Mouse (Mus musculus): ENCODE results near the gene Atp5g2.

Atp5g2 gene

DNA sequence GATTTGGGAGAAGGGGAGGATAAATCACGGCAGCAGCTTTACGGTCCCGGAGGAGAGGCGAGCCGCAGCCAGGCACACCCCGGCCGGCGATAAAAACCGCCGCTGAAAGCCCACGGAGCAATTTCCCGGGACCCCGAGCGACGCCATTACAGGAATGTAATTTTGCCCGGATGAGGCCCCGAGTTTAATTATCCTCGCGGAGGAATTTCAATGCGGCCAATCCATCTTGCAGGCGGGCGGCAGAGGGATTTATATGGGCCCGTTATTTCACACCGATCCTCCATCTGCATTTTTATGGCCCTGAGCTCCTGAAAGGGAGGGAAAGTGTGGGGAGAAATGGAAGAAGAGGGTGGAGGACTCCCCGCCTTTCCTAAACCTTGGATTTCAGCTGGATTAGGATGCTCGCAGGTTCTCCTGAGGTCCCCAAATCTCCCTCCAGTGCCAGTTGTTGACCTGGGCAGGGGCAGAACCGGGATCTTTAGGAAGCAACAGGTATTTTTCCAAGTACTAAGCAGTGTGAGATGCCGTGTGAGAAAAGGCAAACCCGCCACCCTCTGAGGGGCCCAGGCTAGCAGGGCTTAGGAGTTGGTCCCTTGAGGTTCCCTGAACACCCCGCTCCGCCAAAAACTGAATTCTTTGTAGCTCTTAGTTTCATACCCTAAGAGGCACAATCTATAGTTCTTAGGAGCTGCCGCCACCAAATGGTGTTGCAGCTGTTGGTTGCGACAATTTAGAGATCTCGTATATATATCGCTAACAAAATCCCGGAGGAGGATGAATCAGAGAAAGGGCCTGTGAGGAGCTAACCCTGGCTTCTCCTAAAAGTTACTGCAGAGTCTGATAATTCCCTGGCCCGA lies at the start of gene Atp5g2:
Atp5g2 (minus strand) TSS at position 138 of the 857 bp plus-strand sequence.
- no peak for DNase-seq

DNA sequence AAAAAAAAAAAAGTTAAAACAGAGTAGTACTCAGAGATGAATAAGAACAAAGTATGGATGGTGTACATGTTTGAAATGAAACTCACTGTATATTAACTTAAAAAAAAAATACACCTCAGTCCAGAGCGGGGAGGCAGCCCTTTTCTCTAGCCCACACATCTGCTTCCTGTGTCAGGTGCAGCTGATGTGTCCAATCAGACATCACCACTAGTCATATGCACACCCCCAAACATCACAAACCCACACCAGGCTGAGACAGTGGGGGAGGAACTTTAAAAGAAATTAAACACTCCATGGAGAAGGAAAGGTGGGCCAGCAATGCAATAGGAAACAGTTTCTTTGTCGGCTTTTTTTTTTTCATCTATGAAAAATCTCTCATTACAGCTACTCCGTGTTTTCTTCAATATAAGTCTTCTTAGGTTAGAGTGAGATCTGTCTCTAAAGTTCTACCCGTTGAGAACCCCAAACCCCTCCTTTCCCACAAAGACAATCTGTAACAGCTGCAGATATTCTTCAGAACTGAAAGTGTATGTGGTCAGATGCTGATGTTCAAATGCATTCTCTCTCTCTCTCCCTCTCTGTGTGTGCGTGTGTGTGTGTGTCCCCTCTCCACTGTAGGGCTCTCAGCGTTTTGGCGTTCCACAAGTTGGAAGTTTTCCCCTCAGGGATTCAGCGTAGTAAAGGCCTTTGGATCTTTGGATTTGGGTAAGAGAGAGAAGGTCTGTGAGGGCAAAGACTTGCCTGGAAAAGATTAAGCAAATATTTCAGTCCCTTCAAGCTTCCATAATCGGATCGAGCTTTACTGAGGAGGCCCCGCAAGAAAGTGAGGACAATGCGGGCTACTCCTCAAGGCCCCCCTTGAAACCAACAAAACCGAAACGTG lies 49.1 kb upstream of the Atp5g2 start:
- no peak for DNase-seq

DNA sequence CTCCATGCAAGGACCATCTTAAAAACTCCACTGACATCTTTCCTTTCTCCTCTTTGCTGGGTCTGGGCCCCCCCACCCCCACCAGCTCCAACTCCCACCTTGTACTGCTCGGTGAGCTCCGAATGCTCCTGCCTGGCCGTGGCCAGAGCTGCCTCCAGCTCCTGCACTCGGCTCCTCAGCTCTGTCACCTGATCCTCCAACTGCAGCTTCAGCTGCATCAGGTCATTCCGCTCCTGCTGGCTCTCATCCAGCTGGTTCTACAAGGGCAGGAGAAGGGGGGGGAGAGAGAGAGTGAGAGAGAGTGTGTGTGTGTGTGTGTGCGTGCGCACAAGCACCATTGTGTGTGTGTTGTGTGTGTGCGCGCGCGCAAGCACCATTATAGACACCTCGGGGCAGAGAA lies 44.0 kb upstream of the Atp5g2 start:
- DNase-seq: no peak

DNA sequence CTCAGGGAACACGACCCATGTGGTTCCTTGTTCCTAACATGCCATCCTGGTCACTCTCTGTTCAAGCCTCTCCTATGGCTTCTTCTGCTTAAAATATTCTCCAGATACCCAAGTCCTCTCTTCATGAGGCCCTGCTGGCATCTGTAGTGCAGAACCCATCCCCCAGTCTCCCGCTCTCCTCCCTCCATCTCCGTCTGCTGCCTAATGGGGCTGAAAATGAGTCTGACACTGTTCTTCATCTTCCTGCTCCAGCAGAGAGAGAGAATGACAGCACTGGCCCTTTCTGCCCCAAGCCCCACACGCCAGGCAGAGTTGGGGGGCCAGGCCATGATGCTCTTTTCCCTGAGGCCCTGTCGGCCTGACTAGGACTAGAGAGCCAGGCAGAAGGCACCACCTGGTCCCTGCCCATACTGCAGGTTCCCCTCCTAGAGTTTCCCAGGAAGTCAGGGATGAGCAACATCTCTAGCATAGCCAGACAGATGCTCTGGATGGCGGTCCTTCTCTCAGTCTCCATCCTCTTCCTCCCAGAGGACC lies 35.7 kb upstream of the Atp5g2 start:
- no peak for DNase-seq

DNA sequence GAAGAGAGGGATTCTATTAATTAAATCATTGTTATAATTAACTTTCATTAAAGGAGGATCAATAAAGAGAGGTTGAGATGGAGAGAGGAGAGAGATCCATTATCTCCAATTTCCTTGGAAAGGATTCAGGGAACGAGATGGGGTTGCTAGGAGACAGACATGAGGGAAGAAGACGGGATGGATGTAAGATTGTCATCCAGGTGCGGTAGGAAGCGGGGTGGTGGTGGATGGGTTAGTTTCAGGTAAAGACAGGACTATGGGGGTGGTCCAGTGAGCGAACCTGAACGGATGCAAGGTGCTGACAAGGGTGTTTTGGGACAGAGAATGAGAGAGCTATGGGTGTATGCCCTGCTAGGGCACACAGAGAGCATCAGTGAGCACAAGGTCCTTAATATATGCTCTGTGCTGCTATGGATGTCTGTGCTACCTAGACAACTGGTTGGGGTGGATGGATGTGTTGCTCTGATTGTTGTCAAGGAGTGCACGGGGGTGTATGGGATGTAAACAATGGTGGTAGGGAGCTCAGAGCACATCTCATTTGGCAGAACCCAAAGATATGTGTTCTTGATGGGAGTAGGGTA lies 33.9 kb upstream of the Atp5g2 start:
- DNase-seq: no peak

DNA sequence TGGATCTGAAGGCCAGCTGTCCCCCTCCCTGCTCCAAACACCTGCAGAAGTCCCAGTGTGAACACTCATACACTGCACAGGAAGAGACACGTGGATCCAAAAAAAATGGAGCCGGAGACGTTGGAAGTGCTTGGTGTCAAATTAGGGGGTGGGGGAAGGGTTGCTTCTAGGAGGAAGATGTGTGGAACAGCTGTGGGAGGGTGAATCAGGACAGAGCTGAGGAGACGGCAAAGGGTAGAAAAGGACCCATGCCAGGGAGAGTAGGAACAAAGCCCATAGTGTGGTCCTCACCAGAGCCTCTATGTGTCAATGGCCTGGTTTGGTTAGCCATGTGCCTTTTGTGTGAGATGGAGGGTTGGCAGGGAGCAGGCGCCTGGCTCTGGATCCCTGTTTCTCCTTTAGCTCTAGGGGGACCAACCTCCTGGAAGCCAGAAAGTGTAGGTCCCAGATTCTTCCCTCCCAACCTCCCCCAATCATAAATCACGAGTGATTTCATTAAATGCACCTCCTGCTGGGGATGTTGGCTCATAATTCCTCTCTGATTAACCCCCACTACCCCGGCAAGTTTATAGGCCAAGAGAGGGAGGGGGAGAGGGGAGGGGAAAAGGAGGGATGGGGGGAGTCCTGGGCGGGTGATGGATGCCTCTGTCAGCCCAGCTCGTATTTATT lies 33.2 kb upstream of the Atp5g2 start:
- no peak for DNase-seq

DNA sequence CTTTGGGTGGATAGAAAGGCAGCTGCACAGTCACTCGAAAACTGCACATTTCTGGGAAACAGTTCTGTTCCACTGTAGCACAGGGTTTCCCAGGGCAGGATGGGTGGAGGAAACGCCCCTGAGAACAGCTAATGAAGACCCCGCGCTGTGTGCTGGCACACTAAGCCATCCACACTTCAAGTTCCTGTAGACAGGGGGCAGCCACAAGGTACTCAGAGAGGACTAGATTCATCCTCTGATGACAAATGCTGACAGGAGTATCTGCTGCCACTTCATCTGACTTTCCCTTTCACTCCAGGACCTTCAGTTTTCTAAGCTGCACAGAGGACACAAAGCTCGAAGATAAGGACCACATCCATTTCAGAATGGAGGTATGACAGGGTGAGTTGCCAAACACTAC lies 32.7 kb upstream of the Atp5g2 start:
- no peak for DNase-seq

DNA sequence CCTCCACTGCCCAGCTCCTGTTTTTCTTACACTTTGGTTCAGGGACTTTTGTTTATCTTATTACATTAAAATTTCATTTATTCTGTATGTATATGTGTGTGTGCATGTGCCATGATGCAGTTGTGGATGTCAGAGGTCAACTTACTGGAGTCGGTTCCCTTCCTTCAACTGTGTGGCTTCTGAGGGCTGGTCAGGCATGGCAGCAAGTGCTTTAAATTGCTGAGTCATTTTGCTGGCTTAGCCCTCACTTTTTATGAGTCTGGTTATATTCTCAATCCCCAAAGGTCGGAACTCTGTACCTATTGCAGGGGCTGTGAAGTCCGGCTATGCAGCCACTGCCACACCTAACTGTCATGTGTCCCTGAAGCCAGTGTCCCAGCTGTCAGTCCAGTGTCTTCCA lies 30.8 kb upstream of the Atp5g2 start:
- DNase-seq: no peak

DNA sequence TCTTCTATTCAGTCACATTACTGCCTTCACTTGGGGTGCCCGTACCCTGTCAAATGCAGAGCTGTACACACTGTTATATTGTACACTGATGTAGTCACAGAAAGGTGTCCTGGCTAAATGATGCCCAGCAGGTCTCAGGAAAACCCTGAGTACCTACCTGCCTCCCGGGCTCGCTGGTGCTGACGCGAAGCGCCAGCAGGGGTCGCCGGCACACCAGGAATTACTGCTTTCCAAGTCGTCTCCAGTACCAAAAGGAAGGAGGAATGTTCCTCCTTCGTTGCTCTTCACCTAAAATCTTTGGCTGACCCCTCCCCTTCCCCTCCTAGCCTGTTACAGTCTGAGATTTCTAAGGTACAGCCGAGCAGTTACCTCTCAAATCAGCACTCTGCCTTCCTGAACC lies 26.0 kb upstream of the Atp5g2 start:
- peak; percentile 65 for DNase-seq

DNA sequence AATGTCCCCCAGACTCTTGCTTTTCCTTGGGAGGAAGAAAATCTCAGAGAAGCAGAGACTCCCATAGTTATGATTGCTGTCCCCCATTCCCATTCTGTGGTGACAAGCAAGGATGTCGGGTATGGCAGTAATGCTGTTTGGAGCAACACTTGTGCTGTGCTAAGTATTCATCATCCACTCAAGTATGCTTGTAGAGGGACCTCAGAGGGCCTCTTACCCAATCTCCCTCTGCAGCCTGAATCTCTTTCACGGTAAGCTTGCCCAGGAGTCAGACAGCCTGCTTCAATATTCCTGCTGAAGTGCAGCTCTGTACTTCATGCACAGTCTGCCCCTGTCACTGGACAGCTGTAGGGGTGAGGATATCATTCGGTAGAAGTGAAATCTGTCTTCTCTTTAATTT lies 24.7 kb upstream of the Atp5g2 start:
- DNase-seq: no peak

DNA sequence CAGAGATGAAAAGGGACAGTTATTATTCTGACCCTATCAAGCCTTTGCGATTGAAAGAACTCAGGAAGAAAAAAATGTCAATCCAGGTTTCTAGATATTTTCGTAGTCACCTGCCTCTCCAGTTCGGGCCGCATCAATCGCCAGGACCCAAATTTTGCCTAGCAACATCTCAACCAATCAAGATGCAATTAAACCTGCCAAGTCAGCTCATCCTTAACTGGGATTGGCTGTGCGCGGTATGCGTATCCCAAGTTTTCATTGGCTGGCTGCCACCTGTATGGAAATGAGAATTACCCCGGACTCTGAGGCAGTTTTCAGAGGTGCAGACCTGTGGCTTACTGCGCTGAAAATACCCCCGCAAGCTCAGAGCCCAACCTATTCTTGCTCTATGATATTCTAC lies 21.4 kb upstream of the Atp5g2 start:
- DNase-seq: peak; percentile 22

DNA sequence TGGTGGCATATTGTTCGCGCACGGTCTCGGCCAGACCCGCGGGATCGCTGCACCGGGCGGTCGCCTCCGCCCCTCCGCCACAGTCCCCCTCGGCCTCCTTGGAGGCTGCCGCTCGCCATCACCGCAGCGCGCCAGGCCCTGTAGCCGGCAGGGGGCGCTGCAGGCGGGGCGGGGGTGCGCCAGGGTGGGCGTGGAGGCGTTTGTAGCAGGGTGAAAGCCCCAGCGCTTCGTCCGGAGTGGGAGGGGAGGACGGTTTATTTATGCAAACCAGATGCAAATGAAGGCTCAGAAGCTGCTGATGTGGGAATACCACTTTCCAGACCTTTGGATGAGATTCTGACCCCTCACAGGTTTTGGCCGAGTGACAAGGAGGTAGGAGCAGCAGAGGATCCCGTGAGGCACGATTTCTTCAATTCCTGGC lies 20.8 kb upstream of the Atp5g2 start:
- DNase-seq: peak; percentile 44

DNA sequence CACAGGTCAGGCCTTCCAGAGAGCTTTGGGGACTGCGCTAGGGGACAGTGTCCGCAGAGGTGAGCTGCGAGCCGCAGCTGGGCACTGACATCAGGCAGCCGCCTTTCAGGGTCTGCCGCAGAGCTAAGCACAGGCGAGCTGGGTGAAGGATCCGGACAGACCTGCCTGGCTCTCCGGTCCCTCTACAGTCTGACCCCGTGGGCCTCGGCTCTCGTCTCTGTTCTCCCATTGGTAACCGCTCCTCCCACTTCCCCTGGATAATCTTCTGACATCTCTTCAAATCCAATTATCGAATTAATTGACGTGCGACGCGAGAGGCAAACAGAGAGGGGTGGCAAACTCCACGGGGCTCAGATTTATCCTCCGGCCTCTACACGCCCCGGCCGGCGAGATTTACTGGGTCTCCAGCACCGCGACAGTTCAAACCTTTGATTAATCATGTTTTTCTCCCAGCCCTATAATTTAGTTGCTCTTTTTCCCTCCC lies 20.2 kb upstream of the Atp5g2 start:
- DNase-seq: no peak

DNA sequence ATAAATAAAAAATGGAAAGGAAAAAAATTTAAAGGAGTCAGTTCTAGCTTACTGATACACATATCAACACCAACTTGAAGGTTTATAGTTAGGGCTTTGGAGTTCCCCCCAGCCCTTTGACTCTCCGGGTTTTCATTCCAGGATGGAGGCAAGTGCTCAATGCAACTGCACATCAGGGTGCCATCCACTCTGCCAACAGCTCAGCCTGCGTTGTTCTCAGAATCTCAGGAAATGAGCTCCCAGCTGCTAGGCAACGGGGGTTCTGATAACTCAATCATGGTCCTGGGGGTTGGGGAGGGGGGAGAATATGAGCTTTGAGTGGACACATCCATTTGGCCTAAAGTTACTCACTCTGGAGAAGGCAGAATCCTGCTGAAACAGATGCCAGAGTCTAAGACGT lies 13.6 kb upstream of the Atp5g2 start:
- DNase-seq: no peak

DNA sequence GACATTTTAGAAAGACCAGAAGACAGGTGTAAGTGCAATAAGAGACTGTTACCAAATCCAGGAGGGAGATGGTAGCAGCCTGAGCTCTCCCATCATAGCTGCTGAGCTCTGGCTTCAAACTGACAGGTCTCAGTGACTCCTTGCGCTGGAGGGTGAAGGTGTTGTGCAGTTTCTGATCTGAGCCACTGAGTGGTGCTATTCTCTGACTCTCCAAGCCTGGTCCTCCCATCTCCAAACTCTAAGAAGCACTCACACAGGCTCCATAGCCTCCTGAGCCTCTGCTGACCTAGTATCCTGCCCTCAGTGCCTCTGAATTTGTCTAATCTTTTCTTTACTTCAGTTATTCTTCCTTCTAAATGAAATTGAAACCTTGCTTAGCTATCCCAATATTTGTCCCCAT lies 11.5 kb upstream of the Atp5g2 start:
- no peak for DNase-seq

DNA sequence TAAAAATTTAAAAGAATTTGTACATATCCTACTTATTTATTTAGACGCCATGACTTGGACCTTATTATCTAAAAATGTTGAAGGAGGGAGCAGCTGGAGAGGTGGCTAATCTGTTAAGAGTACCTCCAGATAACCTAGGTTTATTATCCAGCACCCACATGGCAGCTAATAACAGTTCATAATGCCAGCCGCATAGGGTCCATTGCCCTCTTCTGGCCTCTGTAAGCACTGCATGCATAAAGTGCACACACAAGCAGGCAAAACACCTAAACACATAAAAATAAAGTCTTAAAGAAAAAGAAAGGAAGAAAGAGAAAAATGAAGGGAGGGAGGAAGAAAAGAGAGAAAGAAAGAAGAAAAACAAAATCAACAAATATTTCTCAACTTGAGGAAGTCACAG lies 4.2 kb upstream of the Atp5g2 start:
- no peak for DNase-seq

DNA sequence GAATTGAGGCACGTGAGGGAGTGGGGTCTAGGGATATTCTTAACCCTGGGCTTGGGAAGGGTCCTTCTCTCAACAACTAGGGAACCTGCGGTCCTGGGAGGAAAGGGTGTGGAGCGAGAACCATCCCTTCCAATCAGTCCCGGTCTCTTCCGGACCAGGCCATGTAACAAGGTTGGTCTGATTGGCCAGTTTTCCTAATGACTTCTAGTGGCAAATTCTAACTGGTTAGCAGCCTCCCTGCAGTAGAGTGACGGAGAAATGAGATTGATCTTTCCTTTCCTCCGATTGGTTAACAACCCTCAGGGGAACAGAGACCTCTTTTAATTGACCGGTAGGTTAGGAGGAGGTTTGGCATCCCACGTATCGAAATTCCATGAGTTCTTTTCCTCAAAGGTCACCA lies 1.4 kb upstream of the Atp5g2 start:
- peak; percentile 33 for DNase-seq

DNA sequence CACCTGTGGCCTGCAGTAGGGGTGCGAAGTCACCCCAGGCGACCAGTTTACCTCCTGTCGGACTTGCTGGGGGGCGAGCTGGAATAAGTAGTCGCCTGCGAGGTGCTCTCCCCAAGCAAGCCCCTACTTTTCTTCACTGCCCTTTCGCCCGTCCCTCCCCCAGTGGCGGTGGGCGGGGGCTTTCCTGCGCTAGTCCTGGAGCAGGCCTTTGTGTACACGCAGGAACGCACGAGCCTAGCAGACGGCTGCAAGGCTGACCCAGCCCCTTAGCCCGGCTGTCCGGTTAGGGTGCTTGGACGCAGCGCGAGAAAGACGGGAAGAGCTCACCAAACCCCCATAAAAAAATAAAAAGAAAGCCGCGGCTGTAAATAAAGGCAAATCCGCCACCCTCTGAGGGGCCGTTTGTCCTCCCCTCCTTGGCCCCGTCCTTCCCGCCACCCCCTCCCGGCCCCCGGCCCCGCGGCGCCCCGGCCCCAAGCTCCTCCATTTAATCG lies 384 bp downstream of the Atp5g2 start:
- DNase-seq: peak; percentile 79

DNA sequence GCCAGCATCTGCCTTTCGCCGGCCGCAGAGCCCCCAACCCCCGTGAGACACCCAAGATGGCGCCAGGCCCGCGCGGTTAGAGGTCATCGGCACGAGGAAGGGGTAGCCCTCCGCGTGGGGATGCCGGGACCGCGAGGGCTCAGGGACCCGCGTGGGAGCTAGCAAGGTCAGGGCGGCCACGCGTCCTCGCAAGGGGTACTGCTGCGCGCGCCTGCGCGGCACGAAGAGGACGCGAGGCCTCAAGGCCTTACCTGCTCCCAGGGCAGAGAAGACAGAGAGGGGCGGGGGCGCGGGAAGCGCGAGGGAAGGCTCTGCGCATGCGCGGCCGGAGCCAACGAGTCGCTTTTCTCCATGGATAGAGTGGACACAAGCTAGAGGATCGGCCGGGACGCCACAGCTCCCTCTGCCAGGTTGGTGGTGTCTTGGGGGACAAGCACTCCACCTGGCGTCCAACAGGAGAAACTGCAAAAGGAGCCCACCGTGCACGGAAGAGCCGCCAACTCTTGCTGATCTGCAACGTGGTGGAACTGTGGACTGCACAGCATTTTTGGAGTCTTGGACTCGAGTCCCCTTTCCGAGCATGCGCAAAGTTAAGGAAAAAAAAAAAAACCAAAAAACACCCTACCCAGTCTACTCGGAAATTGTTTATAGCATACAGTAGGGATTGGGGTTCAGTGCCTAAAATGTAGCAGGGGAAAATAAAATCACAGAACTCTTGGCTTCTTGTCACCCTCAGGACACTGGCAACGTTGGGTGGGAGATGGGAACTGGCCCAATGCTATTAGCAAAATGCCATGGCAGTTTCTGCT lies 1.2 kb downstream of the Atp5g2 start:
- DNase-seq: peak; percentile 98

DNA sequence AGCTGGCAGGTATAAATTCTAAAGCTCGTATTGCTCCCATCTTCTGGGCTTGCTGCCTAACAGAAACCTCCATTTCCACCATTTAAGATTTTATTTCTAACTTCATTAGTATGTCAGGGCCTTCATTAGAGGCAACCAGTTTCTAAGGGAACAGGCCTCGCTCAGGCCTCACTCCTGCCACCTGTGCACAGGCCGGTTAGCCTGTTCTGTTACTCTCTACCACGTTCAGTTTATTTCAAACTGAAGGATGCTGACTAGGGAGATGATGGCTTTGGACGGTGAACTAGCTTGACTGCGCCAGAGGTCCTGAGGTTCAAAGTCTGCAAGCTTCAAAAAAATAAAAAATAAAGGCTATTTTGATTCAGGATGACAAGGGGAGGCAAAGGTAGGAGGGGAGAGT lies 1.9 kb downstream of the Atp5g2 start:
- peak; percentile 29 for DNase-seq

DNA sequence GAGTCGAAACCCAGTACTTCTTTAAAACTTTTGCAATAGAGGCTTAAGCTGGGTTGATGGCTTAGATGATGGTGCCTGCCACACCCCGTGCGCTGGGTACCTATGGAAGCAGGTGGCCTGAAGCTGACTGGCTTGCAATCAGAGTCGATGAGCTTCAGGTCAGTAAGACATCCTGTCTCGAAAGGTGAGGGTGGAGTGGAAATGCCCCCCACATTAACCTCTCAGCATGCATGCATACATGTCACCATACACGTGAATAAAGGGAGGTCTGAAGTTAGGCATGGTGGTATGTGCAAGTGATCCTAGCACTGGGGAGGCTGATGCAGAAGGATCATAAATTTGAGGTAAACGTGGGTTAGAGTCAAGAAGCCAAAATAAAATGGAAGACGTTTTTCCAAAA lies 2.6 kb downstream of the Atp5g2 start:
- no peak for DNase-seq

DNA sequence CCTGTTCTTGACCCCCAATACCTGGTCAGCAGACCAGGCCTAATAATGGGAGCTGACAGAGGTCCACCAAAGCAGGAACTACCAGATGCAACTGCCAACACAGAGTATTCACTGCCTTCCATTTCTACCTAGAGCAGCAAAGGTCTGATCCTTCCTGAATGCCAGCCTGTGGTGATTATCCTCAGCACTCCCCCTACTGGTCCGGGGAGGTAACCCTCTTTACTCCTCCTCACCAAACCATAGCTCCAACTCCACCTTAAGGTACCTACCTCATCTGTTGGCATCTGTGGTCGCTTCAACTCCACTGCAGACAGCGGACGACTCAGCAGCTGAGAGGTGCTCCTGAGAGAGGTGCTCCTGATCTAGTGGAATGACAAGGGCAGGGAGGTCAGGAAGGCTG lies 6.7 kb downstream of the Atp5g2 start:
- peak; percentile 58 for DNase-seq

All from liver (tissue).